Mouse (Mus musculus) natural killer cell, adult 2 months (primary cell): ENCODE measurements around the gene Erich3.
"Not testable (repeated sequence)": the region's sequence is repeated elsewhere in the genome, so short reads cannot be mapped to it uniquely, and the experiment has no call there.

ENCODE experiments used
- DNase-seq, 2 experiments: peaks; one replicate each; pipeline ENCODE4 v3.0.0; 2022; ENCODE audit warnings: low spot score in 2 of 2

The Erich3 gene

DNA sequence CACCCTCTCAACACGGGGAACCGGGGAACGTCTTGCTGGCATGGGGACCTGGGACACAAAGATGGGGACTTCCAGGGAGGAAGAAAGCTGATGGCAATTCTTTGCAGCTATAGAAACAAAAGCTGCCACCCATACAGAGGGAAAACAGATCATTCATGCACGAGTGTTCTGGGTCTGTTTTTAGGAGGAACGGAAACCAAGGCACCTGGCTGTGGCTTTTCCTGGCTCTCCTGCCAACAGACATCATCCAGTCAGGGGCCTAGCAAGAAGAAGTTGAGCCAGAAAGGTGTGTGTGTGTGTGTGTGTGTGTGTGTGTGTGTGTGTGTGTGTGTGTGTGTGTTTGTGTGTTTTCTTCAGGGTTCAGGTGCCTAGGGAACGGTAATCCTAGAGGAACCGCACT, at the start of gene Erich3:
Gene Erich3 (plus strand): TSS at position 315 of the 400 bp plus-strand sequence.
- DNase-seq, result no peak

- DNase-seq, result no peak
Observed at GRCm38 (mm10) chr3:154614771-154615170, 48.9 kb upstream of the Erich3 start.

- no peak for DNase-seq
Observed at GRCm38 (mm10) chr3:154615304-154615703, 48.4 kb upstream of the Erich3 start.

DNA sequence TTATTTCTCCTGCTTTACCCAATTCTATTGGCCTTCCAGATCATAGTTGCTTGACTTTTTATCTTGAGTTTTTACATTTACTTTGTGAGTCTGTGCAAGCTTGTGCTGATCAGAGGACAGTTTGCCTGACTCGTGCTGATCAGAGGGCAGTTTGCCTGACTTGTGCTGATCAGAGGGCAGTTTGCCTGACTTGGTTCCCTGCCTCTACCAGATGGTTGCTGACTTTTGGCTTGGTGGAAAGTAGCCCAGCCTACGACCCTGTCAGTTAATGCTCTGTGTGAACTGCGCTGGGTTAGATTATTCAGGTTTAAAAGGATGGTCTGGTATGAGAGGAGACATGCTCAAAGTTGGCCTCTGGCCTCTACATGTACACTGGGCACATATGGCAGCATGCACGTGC, 47.6 kb upstream of the Erich3 start:
- DNase-seq, result no peak

DNA sequence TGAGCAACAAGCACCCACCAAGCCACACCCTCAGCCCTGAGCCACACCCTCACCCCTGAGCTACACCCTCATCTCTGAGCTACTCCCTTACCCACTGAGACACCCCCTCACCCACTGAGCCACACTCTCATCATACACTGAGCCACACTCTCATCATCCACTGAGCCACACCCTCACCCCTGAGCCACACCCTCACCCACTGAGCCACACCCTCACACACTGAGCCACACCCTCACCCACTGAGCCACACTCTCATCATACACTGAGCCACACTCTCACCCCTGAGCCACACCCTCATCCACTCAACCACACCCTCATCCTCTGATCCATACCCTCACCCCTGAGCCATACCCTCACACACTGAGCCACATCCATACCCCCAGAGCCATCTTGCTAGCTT, 35.4 kb upstream of the Erich3 start:
- no peak for DNase-seq

DNA sequence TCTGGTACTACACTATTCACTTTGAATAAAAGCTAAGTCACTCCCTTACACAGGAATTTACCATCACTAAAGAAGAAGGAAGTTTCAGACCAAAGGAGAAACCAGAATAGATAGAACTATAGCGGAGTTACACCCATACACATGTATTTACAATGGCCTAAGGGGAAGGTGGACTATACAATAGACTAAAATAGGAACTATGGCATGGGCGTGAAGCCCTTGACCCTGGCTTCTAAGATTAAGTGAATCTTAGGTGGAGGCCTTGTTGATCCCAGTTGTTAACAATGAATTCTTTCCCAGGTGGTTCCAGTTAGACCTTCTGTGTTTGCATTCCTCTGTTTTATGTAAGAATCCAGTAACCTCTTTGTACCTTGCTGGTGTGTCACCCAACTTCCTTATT, 32.4 kb upstream of the Erich3 start:
- DNase-seq, result not testable (repeated sequence)

GRCm38 (mm10) chr3:154633091-154633490, 30.6 kb upstream of the Erich3 start:
- no peak for DNase-seq

DNA sequence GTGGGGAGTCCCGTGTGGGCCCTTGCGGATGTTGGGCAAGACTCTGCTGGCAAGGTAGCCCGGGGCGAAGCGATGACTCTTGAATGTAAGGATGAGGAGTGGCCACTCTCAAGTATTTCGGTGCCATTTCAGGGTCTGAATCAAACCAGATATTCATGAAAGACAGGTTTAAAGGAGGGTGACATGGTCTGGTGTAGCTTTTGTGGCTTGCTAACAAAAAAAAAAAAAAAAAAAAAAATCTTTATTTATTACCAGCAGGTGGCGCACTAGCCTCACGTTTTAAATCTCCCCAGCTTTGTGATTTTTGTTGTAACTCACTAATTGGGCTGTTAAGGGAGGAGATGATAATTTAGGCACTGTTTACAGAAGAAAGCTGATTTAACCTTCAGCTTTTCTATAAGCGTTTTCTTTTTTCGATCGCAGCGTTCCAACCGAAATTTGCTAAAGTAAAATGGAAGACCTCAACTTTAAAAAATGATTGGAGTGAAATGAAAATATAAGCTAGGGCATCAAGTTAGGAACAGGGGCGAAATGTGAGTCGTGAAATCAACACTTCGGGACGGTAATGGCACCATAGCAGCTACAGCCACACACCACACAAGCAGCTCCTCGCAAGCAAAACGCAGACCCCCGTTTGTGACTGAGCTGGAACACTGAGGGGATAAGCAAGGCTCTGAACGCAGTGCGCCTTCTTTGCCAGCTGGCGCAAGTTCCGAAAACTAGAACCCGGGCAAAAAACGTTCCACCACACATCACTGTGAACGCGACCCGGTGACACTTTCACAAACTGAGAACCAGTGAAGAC, 16.8 kb upstream of the Erich3 start:
- no peak for DNase-seq

GRCm38 (mm10) chr3:154647443-154647780, 16.2 kb upstream of the Erich3 start:
- no peak for DNase-seq

- no peak for DNase-seq
Observed at GRCm38 (mm10) chr3:154649411-154650285, 14.0 kb upstream of the Erich3 start.

DNA sequence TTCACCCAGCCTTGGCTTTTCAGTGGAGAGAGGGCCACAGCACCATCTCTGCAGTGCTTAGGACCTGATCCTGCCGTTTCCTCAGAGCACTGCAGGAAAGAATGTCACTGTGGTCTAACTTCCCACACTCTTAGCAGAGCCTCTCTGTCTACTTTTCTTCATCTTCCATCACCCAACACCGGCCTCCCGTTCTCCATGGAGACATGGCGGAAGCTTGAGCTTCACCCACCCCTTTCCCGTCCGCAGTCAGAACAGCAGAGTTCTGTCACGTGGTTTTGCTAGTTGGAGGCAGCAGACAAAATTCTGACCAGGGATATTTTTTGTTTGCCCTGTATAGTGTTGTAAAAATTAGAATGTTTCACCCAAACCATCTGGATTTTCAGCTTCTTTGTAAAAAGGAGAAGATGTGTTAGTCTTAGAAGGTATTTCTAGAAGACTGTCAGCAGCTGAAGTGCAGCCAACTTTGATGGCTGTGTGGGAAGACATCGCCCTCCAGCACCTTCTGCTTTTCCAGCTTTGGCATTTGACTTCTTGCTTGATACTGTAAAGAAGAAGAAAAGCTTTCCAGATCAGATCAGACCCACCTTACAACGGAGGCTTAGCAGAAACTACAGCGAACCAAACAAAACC, 12.4 kb upstream of the Erich3 start:
- DNase-seq, result no peak

- no peak for DNase-seq
Observed at GRCm38 (mm10) chr3:154652581-154653420, 10.9 kb upstream of the Erich3 start.

DNA sequence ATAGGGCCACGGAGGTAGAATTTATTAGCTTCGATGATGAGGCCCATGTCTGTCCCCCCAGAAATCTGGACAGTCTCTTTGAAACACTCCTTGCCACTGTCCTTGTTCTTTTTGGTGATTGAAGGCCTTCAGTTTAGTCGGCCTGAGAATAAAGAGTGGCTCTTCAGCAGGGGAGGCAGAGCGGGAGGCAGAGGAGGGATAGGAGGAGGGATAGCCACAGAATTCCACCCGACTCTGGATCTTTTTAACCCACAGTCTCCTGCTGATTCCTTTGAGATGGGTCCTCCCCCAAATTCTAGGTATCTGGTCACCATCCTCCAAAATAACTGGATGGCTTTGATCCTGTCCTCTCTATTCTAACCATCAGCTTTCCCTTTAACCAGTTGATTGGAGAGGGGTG, 10.2 kb upstream of the Erich3 start:
- no peak for DNase-seq

GRCm38 (mm10) chr3:154654284-154654683, 9.4 kb upstream of the Erich3 start:
- DNase-seq, result no peak

DNA sequence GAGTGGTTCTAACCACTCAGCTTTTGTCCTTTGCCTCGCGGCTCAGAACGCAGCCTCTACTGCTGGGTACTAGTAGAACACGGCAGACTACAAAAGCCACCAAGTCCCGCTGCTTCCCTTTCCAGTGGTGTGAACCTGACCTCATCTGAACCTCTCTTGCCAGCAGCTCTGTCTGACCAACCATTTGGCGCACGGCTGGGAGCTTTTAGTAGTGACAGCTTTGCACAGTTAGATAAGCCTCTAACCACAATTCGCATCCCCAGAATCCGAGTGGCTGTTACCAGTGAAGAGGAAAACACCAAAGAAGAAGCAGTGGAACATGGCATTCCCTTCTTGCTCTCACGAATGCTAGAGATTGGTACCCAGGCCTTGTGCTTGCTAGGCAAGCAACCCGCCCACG, 8.8 kb upstream of the Erich3 start:
- DNase-seq, result no peak

- DNase-seq, result no peak
Observed at GRCm38 (mm10) chr3:154655711-154656110, 7.9 kb upstream of the Erich3 start.

- DNase-seq, result no peak
Observed at GRCm38 (mm10) chr3:154663976-154664581, 420 bp downstream of the Erich3 start.

- DNase-seq, result no peak
Observed at GRCm38 (mm10) chr3:154664636-154665035, 977 bp downstream of the Erich3 start.

DNA sequence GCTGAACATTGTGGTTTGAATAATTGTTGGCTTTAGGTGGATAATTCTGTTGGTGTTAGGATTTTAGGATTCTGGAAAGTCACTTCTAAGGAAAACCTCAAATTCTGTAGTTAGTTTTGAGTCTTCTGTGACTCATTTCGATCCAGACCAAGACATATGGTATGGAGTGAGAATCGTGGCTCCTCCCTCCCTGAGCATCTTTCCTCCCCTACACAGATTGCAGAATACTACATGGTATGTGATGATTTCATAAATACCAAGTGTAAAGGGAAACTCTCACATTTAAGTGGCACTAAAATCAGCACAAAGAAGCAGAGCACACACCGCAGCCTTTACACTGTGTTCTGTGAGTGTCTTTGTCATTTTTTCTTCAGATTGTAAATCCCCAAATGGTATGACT, 4.8 kb downstream of the Erich3 start:
- no peak for DNase-seq

- no peak for DNase-seq
Observed at GRCm38 (mm10) chr3:154670584-154670983, 6.9 kb downstream of the Erich3 start.

GRCm38 (mm10) chr3:154671013-154671412, 7.4 kb downstream of the Erich3 start:
- DNase-seq, result no peak
